Comparison of ENCODE assay signal across 16 mouse cellular contexts in genomic region chr10:121454708-121455475, GRCm38 (mm10). TPM values are rescaled to one million over a fixed set of nuclear protein-coding genes. Genes with fewer than 3 reads are reported as not detected.
DNase-seq lines count a peak whose midpoint lies in the region; ATAC-seq lines count a peak whose summit lies in the region.
"Had no signal": no experiment of that assay in that cellular context is flagged by ENCODE, and none has a peak within 500 bp of the region (broad histone marks: within the 10 kb centered on the region; RNA-seq: fewer than 3 reads in every experiment).

No protein-coding gene starts in this region.

- no peak overlapping the region for H3K9ac ChIP-seq in lung, embryonic 15.5 days
- H3K9ac ChIP-seq in intestine, embryonic 14.5 days (ENCODE audit: low read length) = no peak overlapping the region
- H3K9ac ChIP-seq in liver, embryonic 12.5 days = no peak overlapping the region
- H3K9ac ChIP-seq in stomach, embryonic 15.5 days = no peak overlapping the region
- H3K9ac ChIP-seq: hindbrain, embryonic 15.5 days had no signal

- no peaks in the 10 kb centered on the region for H3K27me3 ChIP-seq in lung, embryonic 15.5 days
- no peaks in the 10 kb centered on the region for H3K27me3 ChIP-seq in intestine, embryonic 14.5 days (replicated peaks; ENCODE audit: control insufficient read depth, insufficient read depth, low read length)
- H3K27me3 ChIP-seq in liver, embryonic 12.5 days (replicated peaks) = no peaks in the 10 kb centered on the region
- no peaks in the 10 kb centered on the region for H3K27me3 ChIP-seq in stomach, embryonic 15.5 days (replicated peaks)
- H3K27me3 ChIP-seq: hindbrain, embryonic 15.5 days; Patski had no signal

- no peak for DNase-seq in lung, postnatal 36 days
- no peak for DNase-seq in intestine, embryonic 14.5 days (ENCODE audit: low spot score)
- DNase-seq in Muller cell, postnatal 12 days (ENCODE audit: inconsistent ontology term) = no peak
- DNase-seq in cerebellum, adult 9-11 months = no peak
- no peak for DNase-seq in left cerebral cortex, postnatal 10 days (ENCODE audit: extremely low spot score in 1 of 2, low spot score in 2 of 2)
- DNase-seq: adrenal gland, adult 8-10 months; cerebellum, postnatal 10 days; gastrocnemius, postnatal 25 days; right cerebral cortex, postnatal 14 days; thymus, postnatal 25 days had no signal

- H3K4me2 ChIP-seq in lung, embryonic 15.5 days = no peak overlapping the region
- H3K4me2 ChIP-seq in intestine, embryonic 14.5 days (ENCODE audit: low read length) = no peak overlapping the region
- no peak overlapping the region for H3K4me2 ChIP-seq in liver, embryonic 12.5 days
- H3K4me2 ChIP-seq in stomach, embryonic 15.5 days = no peak overlapping the region
- H3K4me2 ChIP-seq: hindbrain, embryonic 15.5 days had no signal

- H3K27ac ChIP-seq in lung, embryonic 15.5 days = no peak overlapping the region
- peak overlapping the region; percentile 61 for H3K27ac ChIP-seq in intestine, embryonic 14.5 days (ENCODE audit: low read depth)
- no peak overlapping the region; the same call in 1 of the 2 replicates for H3K27ac ChIP-seq in liver, embryonic 12.5 days
- H3K27ac ChIP-seq in stomach, embryonic 15.5 days = 0 out of 2 replicates have a peak overlapping the region, but pooled peaks have one; percentile 4
- H3K27ac ChIP-seq: hindbrain, embryonic 15.5 days; kidney, postnatal 0 days had no signal

- WGBS in lung, embryonic 15.5 days = 57% methylated on average over 6 of the region's 6 CpGs
- WGBS in intestine, embryonic 14.5 days = 50% methylated on average over 6 of the region's 6 CpGs
- WGBS in liver, embryonic 12.5 days (ENCODE audit: insufficient replicate concordance) = 57% methylated on average over 6 of the region's 6 CpGs
- 61% methylated on average over 6 of the region's 6 CpGs for WGBS in stomach, embryonic 15.5 days

- H3K36me3 ChIP-seq in lung, embryonic 15.5 days = no peaks in the 10 kb centered on the region
- no peaks in the 10 kb centered on the region for H3K36me3 ChIP-seq in intestine, embryonic 14.5 days (ENCODE audit: control insufficient read depth, insufficient read depth, low read length)
- 0 out of 2 replicates have a peak, but pooled peaks cover 4% of the 10 kb centered on the region for H3K36me3 ChIP-seq in liver, embryonic 12.5 days
- peaks cover 3% of the 10 kb centered on the region; the same call in 1 of the 2 replicates for H3K36me3 ChIP-seq in stomach, embryonic 15.5 days
- H3K36me3 ChIP-seq: hindbrain, embryonic 15.5 days had no signal

- peak; percentile 42; the same call in 1 of the 2 replicates for ATAC-seq in lung, embryonic 15.5 days (ENCODE audit: borderline replicate concordance, extremely low read depth, low FRiP score, low TSS enrichment)
- peak; percentile 94 for ATAC-seq in intestine, embryonic 14.5 days (replicated peaks; ENCODE audit: low FRiP score, low TSS enrichment, low read depth)
- ATAC-seq in liver, embryonic 12.5 days = peak; percentile 57; the same call in 1 of the 2 replicates
- peak; percentile 79 for ATAC-seq in stomach, embryonic 15.5 days (ENCODE audit: insufficient read depth, low FRiP score, low read depth)
- ATAC-seq: Patski had no signal

- H3K9me3 ChIP-seq in lung, embryonic 15.5 days = no peaks in the 10 kb centered on the region
- no peaks in the 10 kb centered on the region for H3K9me3 ChIP-seq in intestine, embryonic 14.5 days (ENCODE audit: control insufficient read depth, low read length)
- no peaks in the 10 kb centered on the region for H3K9me3 ChIP-seq in liver, embryonic 12.5 days (replicated peaks)
- H3K9me3 ChIP-seq in stomach, embryonic 15.5 days = no peaks in the 10 kb centered on the region
- H3K9me3 ChIP-seq: hindbrain, embryonic 15.5 days had no signal

- H3K4me1 ChIP-seq in lung, embryonic 15.5 days = peaks cover 38% of the 10 kb centered on the region
- peaks cover 20% of the 10 kb centered on the region for H3K4me1 ChIP-seq in intestine, embryonic 14.5 days (replicated peaks; ENCODE audit: control insufficient read depth, insufficient read depth, low read length)
- peaks cover 42% of the 10 kb centered on the region for H3K4me1 ChIP-seq in liver, embryonic 12.5 days
- H3K4me1 ChIP-seq in stomach, embryonic 15.5 days = peaks cover 2% of the 10 kb centered on the region; the same call in 1 of the 2 replicates

- no peak overlapping the region for H3K4me3 ChIP-seq in lung, embryonic 15.5 days
- no peak overlapping the region for H3K4me3 ChIP-seq in intestine, embryonic 14.5 days (ENCODE audit: low read depth, low read length)
- H3K4me3 ChIP-seq in liver, embryonic 12.5 days = no peak overlapping the region
- no peak overlapping the region for H3K4me3 ChIP-seq in stomach, embryonic 15.5 days (replicated peaks)
- H3K4me3 ChIP-seq: hindbrain, embryonic 15.5 days had no signal

- intact Hi-C loops in left cerebral cortex, postnatal 10 days (cut with DNase I) = no loop called here

RNA-seq across cellular contexts. Expression of gene Rassf3, which starts 21.3 kb away (rescaled TPM):
- polyA plus RNA-seq in lung, embryonic 15.5 days (2015; fragmentation: Nextera tagmentation; extraction: Ambion mirVana) = 18.3 and 20.8 TPM in 2 replicates
- polyA plus RNA-seq in intestine, embryonic 14.5 days (2014; fragmentation: Nextera tagmentation; extraction: Ambion mirVana) = 20.9 and 24.6 TPM in 2 replicates
- polyA plus RNA-seq in liver, embryonic 12.5 days (2016; fragmentation: Nextera tagmentation; extraction: Ambion mirVana) = 12.3 and 12.8 TPM in 2 replicates
- polyA plus RNA-seq in stomach, embryonic 15.5 days (2015; fragmentation: Nextera tagmentation; extraction: Ambion mirVana) = 22.4 and 25.7 TPM in 2 replicates
- total RNA-seq in left cerebral cortex, postnatal 10 days (2021) = 10 to 100 TPM; 24.5 to 31.1 TPM

Comparison
In these comparisons a context has a peak if more than half of its experiments do, and no peak if none do; other contexts are left out.
1. ATAC-seq: peak in every context shown above with its lines; median percentile 94 in intestine, embryonic 14.5 days; 79 in stomach, embryonic 15.5 days; 57 in liver, embryonic 12.5 days; 42 in lung, embryonic 15.5 days.
2. H3K27ac ChIP-seq: peak in intestine, embryonic 14.5 days (single experiment) and stomach, embryonic 15.5 days (single experiment); none in lung, embryonic 15.5 days (single experiment) and liver, embryonic 12.5 days (single experiment).